Mouse (Mus musculus) heart, postnatal 14 days (tissue): ENCODE results near the gene Shd. TPM values are rescaled to one million over a fixed set of nuclear protein-coding genes. Genes with fewer than 3 reads are reported as not detected.

Source experiments
- DNase-seq, 2 experiments: peaks; one replicate each; pipeline ENCODE4 v3.0.0; 2021 to 2022
- intact Hi-C: fragments of 180-260 bp; cut with DNase I; formaldehyde crosslinking; loops from one replicate; pipeline ENCODE4 v1.15.1; 2025
- total RNA-seq, 2 experiments: library from RNA; stranded (reverse); gene quantifications; 2 replicates each; pipeline ENCODE4 v1.2.3; 2021

Shd gene
- total RNA-seq, 2 experiments from 2014 or later = 1.3 to 3.1 TPM

DNA sequence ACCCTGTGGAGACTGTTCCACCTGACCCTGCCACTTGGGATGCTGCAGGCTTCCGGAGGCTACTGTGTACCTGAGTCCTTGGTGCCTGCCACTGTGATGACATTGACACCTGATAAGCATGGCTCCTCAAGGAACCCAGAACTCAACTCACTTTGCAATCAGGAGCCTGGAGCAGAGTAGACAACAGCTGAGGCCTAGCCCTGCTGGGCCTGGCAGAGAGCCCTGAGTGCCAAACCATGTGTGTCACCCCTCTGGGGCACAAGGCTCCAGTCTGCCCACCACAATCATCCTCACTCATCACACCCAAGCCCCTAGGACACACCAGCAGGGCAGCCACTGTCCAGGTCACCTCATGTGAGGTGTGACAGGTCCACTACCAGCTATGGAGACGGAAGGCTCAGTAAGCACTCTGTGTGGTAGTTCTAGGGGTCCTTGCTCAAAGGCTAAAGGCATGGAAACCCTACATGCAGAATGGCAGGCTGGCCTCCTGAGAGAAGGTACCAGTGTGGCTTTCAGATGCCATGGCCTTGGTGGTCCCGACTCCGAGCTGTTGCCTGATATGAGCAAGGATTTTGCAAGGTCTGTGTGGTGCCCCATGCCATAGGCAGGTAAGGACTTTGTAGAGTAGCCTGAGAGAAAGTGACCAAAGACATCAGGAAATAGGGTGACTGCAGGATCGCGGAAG, 50.3 kb downstream of the Shd start:
- intact Hi-C loops = no loop called here

DNA sequence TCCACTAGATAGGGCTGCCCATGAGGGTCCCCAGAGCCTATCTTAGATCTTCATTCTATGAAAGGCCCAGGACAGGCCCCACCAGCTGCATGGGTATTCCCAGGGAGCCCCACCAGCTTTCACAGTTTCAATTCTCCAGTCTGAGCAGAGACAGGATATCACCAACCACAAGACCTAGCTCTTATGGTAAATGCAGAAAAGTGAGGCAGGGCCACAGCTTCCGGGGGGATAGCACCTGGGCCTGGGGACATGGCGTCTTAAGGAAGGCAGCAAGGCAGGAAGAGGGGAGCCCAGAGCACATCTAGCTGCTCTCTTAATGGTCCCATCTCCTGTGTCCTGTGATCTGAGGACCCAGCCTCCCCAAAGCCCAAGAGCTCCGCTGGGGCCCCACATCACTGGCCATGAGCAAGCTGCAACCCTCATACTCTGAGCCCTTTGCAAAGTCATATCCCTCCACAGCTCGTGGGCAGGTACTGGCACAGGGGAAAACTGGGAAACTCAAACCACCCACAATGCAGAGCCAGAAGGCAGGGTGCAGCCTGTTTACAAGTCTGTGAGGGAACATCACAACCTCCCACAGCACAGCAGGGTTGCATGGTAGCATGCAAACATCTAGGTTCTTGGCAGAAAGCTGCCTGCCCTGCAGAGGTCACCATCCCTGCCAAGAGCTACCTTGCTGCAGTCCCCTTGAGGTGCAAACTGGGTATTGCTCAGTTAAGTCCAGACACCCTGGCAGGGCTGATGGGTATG, 51.1 kb downstream of the Shd start:
- peak in 1 of 2 experiments; percentile 2 for DNase-seq
- intact Hi-C loops = no loop called here

More for the DNA sequence above, 50.3 kb downstream of the Shd start:
- DNase-seq = no peak

DNA sequence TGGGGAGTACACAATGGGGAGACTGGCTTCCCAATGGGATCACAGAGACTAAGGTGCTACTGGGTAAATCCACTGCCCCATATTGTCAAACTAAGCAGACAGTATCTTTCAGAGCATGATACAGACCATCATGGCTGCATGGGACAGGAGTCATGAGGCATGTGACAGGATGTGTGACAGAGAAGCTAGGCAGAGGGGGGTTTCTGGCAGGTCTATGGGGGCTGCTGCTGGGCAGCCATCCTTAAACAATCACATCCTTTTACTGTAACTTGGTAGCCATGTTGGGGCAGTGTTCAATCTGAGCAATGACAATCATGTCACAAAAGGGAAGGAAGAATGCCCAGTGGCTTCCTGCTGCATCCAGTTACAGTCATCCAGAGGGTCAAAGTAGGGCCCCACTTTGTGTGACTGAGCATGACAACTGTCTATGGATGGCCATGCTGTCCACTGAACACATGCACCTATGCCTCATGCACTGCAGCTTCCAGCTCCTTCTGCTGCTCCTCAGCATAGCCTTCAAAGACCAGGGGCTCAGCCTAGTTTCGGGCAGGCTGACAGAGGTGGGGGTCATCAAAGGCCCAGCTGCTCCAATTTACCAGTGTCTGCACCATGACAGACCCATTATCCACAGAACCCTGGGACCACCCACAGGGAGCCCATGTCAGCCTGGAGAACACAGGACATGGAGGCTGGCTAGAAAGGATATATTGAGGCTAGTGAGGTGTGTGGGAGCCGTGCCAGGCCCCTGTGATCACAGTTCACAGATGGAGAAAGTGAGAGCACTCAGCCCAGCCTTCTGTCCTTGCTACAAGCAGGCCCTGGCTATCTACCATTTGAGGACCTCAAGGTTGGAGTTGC, 52.1 kb downstream of the Shd start:
- intact Hi-C loops = no loop called here
- DNase-seq = no peak

DNA sequence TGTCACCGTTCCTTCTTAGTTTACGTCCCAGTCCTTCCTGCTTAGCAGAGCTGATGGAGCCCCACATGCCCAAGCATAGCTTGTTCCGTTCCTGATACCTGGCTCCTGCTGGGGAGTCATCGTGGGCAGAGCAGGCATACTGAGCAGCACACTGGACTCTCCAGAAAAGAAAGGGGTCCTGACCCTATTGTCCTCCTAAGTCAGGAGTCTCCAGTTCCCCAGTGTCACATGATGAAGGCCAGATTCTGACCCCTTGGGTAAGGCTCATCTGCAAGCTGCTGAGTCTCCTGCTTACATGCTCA, 52.7 kb downstream of the Shd start:
- DNase-seq = no peak
- intact Hi-C loops = no loop called here

DNA sequence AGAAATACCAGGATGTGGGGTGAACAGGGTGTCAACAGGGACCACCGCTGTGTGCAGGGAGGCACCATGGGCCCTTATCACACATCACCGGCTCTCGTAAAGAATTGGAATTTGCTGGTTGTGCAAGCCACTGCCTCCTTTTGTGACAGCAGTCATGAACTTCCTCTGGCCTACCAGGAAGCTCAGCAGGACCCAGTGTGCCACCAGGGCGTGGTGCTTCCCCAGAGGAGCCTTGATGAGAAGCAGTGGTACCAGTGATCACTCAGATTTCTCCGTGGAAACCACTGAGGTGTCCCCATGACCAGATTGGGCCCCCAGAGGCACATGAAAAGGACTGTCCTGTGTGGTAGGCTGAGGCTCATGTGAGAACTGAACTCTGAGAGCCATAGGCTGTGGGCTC, 53.1 kb downstream of the Shd start:
- intact Hi-C loops = no loop called here
- no peak for DNase-seq

DNA sequence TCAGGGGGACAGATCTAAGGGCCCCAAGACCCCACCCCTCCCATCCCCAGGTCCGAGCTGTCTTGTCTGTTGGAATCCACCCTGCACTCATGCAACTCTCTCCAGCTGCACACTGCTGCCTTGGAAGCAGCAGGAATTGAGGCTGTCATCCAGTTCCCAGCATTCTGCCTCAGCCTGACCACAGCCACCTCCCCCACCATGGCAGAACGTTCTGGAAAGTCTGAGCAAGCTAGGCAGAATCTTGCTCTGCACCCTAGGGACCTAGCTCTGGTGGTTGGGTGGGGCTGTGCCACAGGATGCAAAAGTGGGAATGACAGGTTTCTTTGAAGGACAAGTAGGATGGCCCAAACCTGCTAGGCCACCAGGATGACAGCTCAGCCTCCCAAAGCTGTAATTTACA, 54.2 kb downstream of the Shd start:
- no peak for DNase-seq
- intact Hi-C loops = no loop called here

DNA sequence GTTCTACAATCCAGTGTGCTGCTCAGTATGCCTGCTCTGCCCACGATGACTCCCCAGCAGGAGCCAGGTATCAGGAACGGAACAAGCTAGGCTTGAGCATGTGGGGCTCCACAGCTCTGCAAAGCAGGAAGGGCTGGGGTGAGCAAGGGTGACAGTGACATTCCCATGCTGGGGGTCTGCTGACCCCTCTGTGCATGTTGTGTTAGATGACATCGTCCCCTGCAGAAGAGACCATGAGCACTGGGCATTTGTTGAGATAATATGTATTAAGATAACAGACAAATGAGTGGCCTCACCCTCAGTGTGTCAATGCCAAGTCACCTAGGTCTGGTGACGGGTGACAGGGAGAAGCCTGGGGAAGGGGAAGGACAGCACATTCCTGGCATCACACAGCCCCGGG, 54.7 kb downstream of the Shd start:
- no peak for DNase-seq
- intact Hi-C loops = no loop called here

Other genes starting within 250 kb of the Shd start
- under 1 TPM; 0.41 to 0.55 TPM for gene Adgre4, start 220.5 kb upstream of the Shd start, total RNA-seq
- gene Zfp119a, start 91.5 kb upstream of the Shd start, total RNA-seq = 1 to 10 TPM; 3.4 to 4.3 TPM
- gene Zfp959, start 78.4 kb upstream of the Shd start, total RNA-seq = 1 to 10 TPM; 4.6 to 5.3 TPM
- gene Zfp119b, start 21.0 kb upstream of the Shd start, total RNA-seq = 1 to 10 TPM; 3.3 to 4.1 TPM
- gene Ebi3, start 17.8 kb upstream of the Shd start, total RNA-seq = under 1 TPM; 0.63 to 0.81 TPM
- gene Yju2, start 11.4 kb upstream of the Shd start, total RNA-seq = 10 to 100 TPM; 10.8 to 12.6 TPM
- under 1 TPM in 1 of 2 experiments, not detected in 1; 0.74 TPM for gene Fsd1, start 16.0 kb downstream of the Shd start, total RNA-seq
- gene Stap2, start 35.1 kb downstream of the Shd start, total RNA-seq = 10 to 100 TPM; 15.9 to 17.9 TPM
- gene Mpnd, start 35.2 kb downstream of the Shd start, total RNA-seq = 10 to 100 TPM; 44.1 to 49.9 TPM
- 10 to 100 TPM; 23.0 to 24.1 TPM for gene Sh3gl1, start 66.2 kb downstream of the Shd start, total RNA-seq
- 1 to 10 TPM; 2.6 to 3.4 TPM for gene Chaf1a, start 70.0 kb downstream of the Shd start, total RNA-seq
- 10 to 100 TPM; 46.9 to 50.5 TPM for gene Ubxn6, start 104.6 kb downstream of the Shd start, total RNA-seq
- gene Hdgfl2, start 109.2 kb downstream of the Shd start, total RNA-seq = 10 to 100 TPM; 37.3 to 39.8 TPM
- gene Plin4, start 139.3 kb downstream of the Shd start, total RNA-seq = 100 to 1,000 TPM; 125 to 147 TPM
- 100 to 1,000 TPM; 154 to 166 TPM for gene Plin5, start 147.1 kb downstream of the Shd start, total RNA-seq
- 10 to 100 TPM; 36.7 to 45.8 TPM for gene Lrg1, start 151.5 kb downstream of the Shd start, total RNA-seq
- 10 to 100 TPM; 14.5 to 14.7 TPM for gene Sema6b, start 169.9 kb downstream of the Shd start, total RNA-seq
- 1 to 10 TPM; 3.5 to 5.1 TPM for gene Tnfaip8l1, start 192.0 kb downstream of the Shd start, total RNA-seq
- 10 to 100 TPM; 33.2 to 34.6 TPM for gene Mydgf, start 213.5 kb downstream of the Shd start, total RNA-seq
- gene Dpp9, start 248.4 kb downstream of the Shd start, total RNA-seq = 10 to 100 TPM; 32.8 to 36.6 TPM